Mouse (Mus musculus): ENCODE measurements at regions not wholly inside any gene's neighbourhood (a gene's known extent, or its start where the extent isn't known, plus 50 kb on each side); places are given as distances from the start of the nearest gene placed in this dataset.

DNA sequence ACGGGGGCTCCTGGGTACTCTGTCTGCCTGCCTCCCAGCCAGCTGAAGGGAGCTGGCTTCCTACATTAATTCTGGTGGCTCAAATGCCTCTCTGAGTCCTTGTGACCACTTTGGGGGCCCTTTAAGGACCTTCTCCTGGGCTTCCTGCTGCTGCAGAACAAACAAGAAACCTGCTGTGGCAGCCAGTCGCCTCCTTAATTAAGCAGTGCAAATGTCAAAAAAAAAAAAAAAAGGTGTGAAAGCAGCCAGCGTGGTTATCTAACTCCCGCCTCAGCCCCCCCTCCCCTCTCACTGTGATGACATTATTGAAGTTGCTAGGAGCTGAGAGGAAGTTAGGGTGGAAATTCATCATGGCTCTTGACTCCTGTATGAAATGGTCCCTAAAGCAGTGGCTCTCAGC is 189.3 kb downstream of the Vrk1 start:
- no peaks in the 10 kb centered on the region for H3K27me3 ChIP-seq (ENCODE audit: control insufficient read depth, insufficient read depth, low read length)
- no peak for TF ChIP-seq POLR2A (IDR thresholded peaks at IDR 0.05; ENCODE audit: borderline replicate concordance, insufficient read depth, low read length)
- TF ChIP-seq CTCF (IDR thresholded peaks at IDR 0.05; ENCODE audit: borderline replicate concordance, insufficient read depth, low read depth, low read length), result no peak
- H3K4me1 ChIP-seq (ENCODE audit: control insufficient read depth, insufficient read depth, low read length), result no peaks in the 10 kb centered on the region
- no peak overlapping the region for H3K4me3 ChIP-seq (replicated peaks; ENCODE audit: insufficient read depth, low read depth, low read length)
- no peak for DNase-seq
- WGBS, result 32% methylated on average over 4 of the region's 4 CpGs
- no peak overlapping the region for H3K27ac ChIP-seq (ENCODE audit: insufficient read depth, low read length)

DNA sequence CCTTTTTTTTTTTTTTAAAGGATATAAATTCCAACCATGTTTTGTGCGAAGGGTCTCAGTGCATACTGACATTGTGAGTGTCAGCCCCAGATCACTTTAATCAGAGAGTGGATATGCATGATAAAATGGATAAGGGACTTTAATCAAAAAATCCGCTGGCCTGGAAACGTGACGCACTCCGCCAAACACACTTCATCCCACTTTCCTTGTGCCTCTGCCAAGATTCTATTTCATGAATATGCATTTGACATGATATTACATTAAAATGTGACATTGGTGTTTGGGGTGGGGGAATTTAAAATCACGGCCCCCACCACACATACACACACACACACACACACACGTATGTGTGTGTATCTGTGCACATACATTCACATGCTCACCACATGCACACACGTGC is 193.5 kb downstream of the Vrk1 start:
- H3K27me3 ChIP-seq (ENCODE audit: control insufficient read depth, insufficient read depth, low read length), result no peaks in the 10 kb centered on the region
- H3K27ac ChIP-seq (ENCODE audit: insufficient read depth, low read length), result no peak overlapping the region
- no peak for DNase-seq
- H3K4me1 ChIP-seq (ENCODE audit: control insufficient read depth, insufficient read depth, low read length), result no peaks in the 10 kb centered on the region
- WGBS, result 63% methylated on average over 8 of the region's 8 CpGs
- no peak overlapping the region for H3K4me3 ChIP-seq (replicated peaks; ENCODE audit: insufficient read depth, low read depth, low read length)
- no peak for TF ChIP-seq POLR2A (IDR thresholded peaks at IDR 0.05; ENCODE audit: borderline replicate concordance, insufficient read depth, low read length)
- TF ChIP-seq CTCF (IDR thresholded peaks at IDR 0.05; ENCODE audit: borderline replicate concordance, insufficient read depth, low read depth, low read length), result no peak

DNA sequence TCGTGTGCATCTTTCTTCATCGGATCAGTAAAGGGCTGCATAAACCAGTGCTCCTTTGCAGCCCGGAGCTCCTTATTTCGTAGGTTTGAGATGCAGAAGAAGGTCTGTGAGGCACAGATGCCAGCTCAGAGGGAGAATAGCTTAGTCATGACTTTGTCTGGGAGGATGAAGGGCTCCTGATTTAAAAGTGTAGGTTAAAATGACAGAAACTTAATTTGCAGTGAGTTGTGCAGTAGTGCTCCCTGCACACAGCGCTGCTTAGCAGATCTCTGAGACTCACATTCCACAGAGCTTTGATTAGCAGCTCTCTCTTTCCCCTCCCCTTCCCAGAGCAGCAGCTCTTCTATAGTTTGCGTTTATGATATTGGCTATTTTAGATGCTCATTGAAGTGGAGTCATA is 200.9 kb downstream of the Vrk1 start:
- 90% methylated on average over 6 of the region's 6 CpGs for WGBS
- H3K4me1 ChIP-seq (ENCODE audit: control insufficient read depth, insufficient read depth, low read length), result no peaks in the 10 kb centered on the region
- no peak overlapping the region for H3K27ac ChIP-seq (ENCODE audit: insufficient read depth, low read length)
- no peak for DNase-seq
- TF ChIP-seq CTCF (IDR thresholded peaks at IDR 0.05; ENCODE audit: borderline replicate concordance, insufficient read depth, low read depth, low read length) (no peak), POLR2A (IDR thresholded peaks at IDR 0.05; ENCODE audit: borderline replicate concordance, insufficient read depth, low read length) (no peak)
- no peak overlapping the region for H3K4me3 ChIP-seq (replicated peaks; ENCODE audit: insufficient read depth, low read depth, low read length)
- no peaks in the 10 kb centered on the region; the same call in 1 of the 2 replicates for H3K27me3 ChIP-seq (ENCODE audit: control insufficient read depth, insufficient read depth, low read length)

DNA sequence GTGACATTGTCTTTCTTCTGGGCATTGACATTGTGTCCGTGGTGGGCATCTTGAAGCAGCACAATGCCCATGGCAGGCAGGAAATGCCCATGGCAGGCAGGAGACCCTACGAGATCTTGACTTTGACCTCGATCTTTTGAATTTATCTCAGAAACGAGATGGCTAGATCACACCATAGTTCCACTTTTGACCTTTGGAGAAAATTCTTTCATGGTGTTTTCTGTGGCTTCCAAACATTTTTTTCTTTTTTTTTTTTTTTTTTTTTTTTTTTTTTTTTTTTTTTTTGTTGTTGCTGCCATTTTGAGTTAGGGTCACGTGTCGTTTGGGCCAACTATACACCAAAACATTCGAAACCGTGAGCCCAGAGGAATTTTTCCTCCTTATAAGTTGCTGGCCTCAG is 201.5 kb downstream of the Vrk1 start:
- TF ChIP-seq POLR2A (IDR thresholded peaks at IDR 0.05; ENCODE audit: borderline replicate concordance, insufficient read depth, low read length) (no peak), CTCF (IDR thresholded peaks at IDR 0.05; ENCODE audit: borderline replicate concordance, insufficient read depth, low read depth, low read length) (no peak)
- Histone ChIP-seq H3K4me1 (ENCODE audit: control insufficient read depth, insufficient read depth, low read length) (no peaks in the 10 kb centered on the region), H3K27me3 (ENCODE audit: control insufficient read depth, insufficient read depth, low read length) (no peaks in the 10 kb centered on the region; the same call in 1 of the 2 replicates), H3K4me3 (replicated peaks; ENCODE audit: insufficient read depth, low read depth, low read length) (no peak overlapping the region), H3K27ac (ENCODE audit: insufficient read depth, low read length) (no peak overlapping the region)
- no peak for DNase-seq
- WGBS, result 88% methylated on average over 8 of the region's 8 CpGs

DNA sequence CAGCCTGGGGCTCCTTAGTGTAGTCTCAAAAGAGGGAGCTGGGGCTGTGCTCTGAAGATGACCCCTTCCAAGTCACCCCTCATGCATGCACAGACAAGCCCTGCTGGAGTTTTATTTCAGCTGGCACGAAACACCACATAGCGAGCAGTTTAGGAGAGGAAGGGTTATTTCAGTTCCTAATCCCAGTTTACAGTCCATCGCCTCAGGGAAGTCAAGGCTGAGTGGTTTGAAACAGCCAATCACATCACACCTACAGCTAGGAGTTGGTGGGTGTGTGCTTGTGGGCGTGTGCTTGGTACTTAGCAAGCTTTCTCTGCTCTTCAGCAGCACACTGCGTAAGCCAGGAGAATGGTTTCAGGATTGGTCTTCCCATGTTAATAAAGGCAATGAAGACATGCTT is 202.4 kb downstream of the Vrk1 start:
- no peaks in the 10 kb centered on the region for H3K4me1 ChIP-seq (ENCODE audit: control insufficient read depth, insufficient read depth, low read length)
- WGBS, result 80% methylated on average over 5 of the region's 5 CpGs
- DNase-seq, result no peak

DNA sequence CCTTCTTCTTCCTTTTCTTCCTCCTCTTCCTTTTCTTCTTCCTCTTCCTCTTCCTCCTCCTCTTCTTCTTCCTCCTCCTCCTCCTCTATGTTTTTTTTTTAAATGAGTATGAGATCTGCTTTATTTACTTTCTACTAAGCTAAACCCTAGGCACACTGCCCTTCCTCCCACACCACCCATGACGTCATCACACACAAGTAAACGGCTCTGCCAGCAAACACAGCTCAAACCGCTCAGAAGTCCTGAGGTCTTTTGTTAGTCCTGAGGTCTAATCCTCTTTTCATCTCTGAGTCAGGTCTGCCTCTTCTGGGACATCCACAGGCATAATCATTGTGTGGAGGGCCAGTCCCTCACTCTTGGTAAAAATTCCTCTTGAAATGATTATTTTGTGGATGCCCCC is 210.0 kb downstream of the Vrk1 start:
- Histone ChIP-seq H3K4me1 (ENCODE audit: control insufficient read depth, insufficient read depth, low read length) (no peaks in the 10 kb centered on the region), H3K4me3 (replicated peaks; ENCODE audit: insufficient read depth, low read depth, low read length) (no peak overlapping the region), H3K27ac (ENCODE audit: insufficient read depth, low read length) (no peak overlapping the region), H3K27me3 (ENCODE audit: control insufficient read depth, insufficient read depth, low read length) (no peaks in the 10 kb centered on the region)
- DNase-seq, result no peak
- TF ChIP-seq CTCF (IDR thresholded peaks at IDR 0.05; ENCODE audit: borderline replicate concordance, insufficient read depth, low read depth, low read length), result no peak
- no peak for TF ChIP-seq POLR2A (IDR thresholded peaks at IDR 0.05; ENCODE audit: borderline replicate concordance, insufficient read depth, low read length)
- WGBS, result 35% methylated on average over 3 of the region's 3 CpGs

More for the DNA sequence above, 202.4 kb downstream of the Vrk1 start:
- Histone ChIP-seq H3K27me3 (ENCODE audit: control insufficient read depth, insufficient read depth, low read length) (no peaks in the 10 kb centered on the region; the same call in 1 of the 2 replicates), H3K27ac (ENCODE audit: insufficient read depth, low read length) (no peak overlapping the region), H3K4me3 (replicated peaks; ENCODE audit: insufficient read depth, low read depth, low read length) (no peak overlapping the region)
- no peak for TF ChIP-seq POLR2A (IDR thresholded peaks at IDR 0.05; ENCODE audit: borderline replicate concordance, insufficient read depth, low read length)
- no peak for TF ChIP-seq CTCF (IDR thresholded peaks at IDR 0.05; ENCODE audit: borderline replicate concordance, insufficient read depth, low read depth, low read length)

DNA sequence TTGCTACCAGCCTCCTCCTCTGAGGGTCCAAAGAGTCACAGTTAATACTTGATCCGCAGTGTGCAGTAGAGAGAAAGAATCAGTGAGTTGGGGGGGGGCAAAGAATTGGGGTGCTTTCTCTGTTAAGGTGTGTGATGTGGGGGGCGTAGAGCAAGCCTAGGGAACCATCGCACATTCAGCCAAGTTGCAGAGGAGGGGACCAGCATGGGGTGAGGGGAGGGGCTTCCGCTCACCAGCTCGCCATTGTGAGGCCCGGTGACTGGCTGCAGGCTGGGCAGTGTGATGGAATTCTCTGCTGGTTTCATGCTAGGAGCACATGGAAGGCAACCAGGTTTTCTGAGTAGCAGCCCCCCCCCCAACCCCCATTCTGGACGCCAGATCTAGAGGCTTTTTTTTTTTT is 216.2 kb downstream of the Vrk1 start:
- Histone ChIP-seq H3K27ac (ENCODE audit: insufficient read depth, low read length) (no peak overlapping the region), H3K27me3 (ENCODE audit: control insufficient read depth, insufficient read depth, low read length) (no peaks in the 10 kb centered on the region), H3K4me1 (ENCODE audit: control insufficient read depth, insufficient read depth, low read length) (no peaks in the 10 kb centered on the region), H3K4me3 (replicated peaks; ENCODE audit: insufficient read depth, low read depth, low read length) (no peak overlapping the region)
- 59% methylated on average over 7 of the region's 7 CpGs for WGBS
- TF ChIP-seq CTCF (IDR thresholded peaks at IDR 0.05; ENCODE audit: borderline replicate concordance, insufficient read depth, low read depth, low read length), result no peak
- no peak for TF ChIP-seq POLR2A (IDR thresholded peaks at IDR 0.05; ENCODE audit: borderline replicate concordance, insufficient read depth, low read length)
- DNase-seq, result no peak

DNA sequence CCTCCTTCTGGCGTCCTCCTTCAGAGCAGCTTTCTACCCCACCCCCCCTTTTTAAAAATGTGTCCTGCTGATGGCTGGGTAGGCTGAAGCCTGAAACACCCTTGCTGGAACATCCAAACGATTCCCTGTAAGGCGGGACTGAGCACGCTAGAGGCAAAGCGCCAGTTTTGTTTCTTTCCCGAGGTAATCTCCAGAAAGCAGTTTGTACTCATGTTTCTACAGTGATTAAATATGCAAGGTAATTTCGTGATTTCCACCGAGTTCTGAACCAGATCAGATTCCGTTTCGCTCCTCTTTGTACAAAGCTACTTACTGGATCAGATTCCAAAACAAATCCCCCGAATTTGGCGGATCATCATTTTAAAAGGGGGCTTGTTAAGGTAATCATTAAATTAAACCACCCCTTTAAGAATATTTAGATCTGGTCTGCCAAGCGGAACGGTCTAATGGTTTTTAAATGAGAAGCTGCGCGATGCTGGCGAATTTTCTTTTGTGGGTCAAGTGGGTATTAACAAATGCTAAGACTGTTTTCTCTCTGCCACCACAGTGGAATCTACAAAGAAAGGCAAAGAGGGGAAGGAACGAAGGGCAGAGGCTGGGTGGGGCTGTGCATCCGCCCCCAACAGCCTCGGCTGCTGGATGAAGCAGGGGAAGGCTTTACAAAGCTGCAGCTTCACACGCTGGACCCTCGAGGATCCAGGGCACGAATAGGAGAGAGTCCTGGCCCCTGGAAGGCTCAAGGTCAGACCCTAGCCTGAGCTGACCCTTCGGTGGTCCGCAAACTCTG is 216.9 kb downstream of the Vrk1 start:
- DNase-seq, result no peak
- Histone ChIP-seq H3K27me3 (ENCODE audit: control insufficient read depth, insufficient read depth, low read length) (no peaks in the 10 kb centered on the region), H3K27ac (ENCODE audit: insufficient read depth, low read length) (no peak overlapping the region), H3K4me1 (ENCODE audit: control insufficient read depth, insufficient read depth, low read length) (no peaks in the 10 kb centered on the region), H3K4me3 (replicated peaks; ENCODE audit: insufficient read depth, low read depth, low read length) (no peak overlapping the region)
- TF ChIP-seq POLR2A (IDR thresholded peaks at IDR 0.05; ENCODE audit: borderline replicate concordance, insufficient read depth, low read length) (no peak), CTCF (IDR thresholded peaks at IDR 0.05; ENCODE audit: borderline replicate concordance, insufficient read depth, low read depth, low read length) (no peak)
- WGBS, result 32% methylated on average over 25 of the region's 25 CpGs

All from cerebellum, adult 2 months (tissue).